Mouse (Mus musculus) activated CD4-positive, CD25-positive, alpha-beta regulatory T cell, adult 4 months (primary cell): Measurements from ENCODE around the gene Adora3. TPM values are rescaled to one million over a fixed set of nuclear protein-coding genes. Genes with fewer than 3 reads are reported as not detected.
"Not testable (repeated sequence)": the region's sequence is repeated elsewhere in the genome, so short reads cannot be mapped to it uniquely, and the experiment has no call there.

Experiments used
- ATAC-seq: one replicate; pipeline ENCODE4 v1.8.0; 2017
- polyA plus RNA-seq, 2 experiments: library from polyadenylated mRNA; unstranded; fragments of 100-300 nt; shearing (Covaris generic); gene quantifications; one replicate each; pipeline ENCODE4 v1.2.1; 2017

Gene Adora3
- polyA plus RNA-seq, 2 experiments from 2014 or later, result 0.71 TPM; not detected in 1

- no peak for ATAC-seq
Measured at GRCm38 (mm10) chr3:105904213-105904612, 33.6 kb downstream of the Adora3 start.

DNA sequence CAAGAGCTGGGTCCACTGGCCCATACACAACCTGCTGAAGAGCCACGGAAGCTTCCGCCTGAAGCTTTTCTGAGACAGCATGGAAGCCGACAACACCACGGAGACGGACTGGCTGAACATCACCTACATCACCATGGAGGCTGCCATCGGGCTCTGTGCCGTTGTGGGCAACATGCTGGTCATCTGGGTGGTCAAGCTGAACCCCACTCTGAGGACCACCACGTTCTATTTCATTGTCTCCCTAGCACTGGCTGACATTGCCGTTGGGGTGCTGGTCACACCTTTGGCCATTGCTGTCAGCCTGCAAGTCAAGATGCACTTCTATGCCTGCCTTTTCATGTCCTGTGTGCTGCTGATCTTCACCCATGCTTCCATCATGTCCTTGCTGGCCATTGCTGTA is 34.1 kb downstream of the Adora3 start:
- ATAC-seq, result no peak

- no peak for ATAC-seq
Measured at GRCm38 (mm10) chr3:105907956-105908655, 37.4 kb downstream of the Adora3 start.

- ATAC-seq, result no peak
Measured at GRCm38 (mm10) chr3:105908976-105909375, 38.3 kb downstream of the Adora3 start.

DNA sequence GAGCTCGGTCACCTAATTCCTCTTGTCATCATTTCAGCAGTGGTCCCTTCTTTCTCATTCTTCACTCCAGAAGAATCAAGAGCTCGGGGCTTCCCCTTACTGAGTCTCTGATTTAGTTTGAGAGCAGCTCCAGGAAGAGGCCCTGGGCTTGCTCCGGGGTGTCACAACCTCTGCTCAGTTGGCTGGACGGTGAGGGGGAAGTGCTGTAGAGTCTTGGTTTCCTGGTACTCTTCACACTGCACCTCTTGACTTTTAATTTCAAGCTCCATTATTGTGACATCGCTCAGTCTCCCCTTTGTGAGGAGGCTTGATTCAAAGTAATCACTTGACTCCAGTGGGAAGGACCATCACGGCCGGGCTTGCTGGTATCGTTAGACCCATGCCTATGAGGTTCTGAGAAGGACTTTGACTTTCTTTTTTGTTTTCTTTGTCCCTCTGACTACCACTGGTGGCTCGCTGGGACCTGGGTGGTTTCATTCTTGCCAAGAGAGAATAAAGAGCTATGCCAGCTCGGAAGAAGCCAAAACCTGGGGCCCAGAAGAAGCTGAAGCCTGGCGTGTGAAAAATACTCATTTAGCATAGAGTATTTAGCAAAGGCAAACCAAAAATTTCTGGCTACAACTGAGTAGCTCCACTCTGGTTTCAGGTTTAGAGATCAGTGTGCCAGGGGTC is 40.0 kb downstream of the Adora3 start:
- ATAC-seq, result peak; percentile 99

- no peak for ATAC-seq
Measured at GRCm38 (mm10) chr3:105912097-105912880, 41.6 kb downstream of the Adora3 start.

GRCm38 (mm10) chr3:105913839-105914681 is 43.4 kb downstream of the Adora3 start:
- ATAC-seq, result no peak

- ATAC-seq, result no peak
Measured at GRCm38 (mm10) chr3:105915281-105915680, 44.6 kb downstream of the Adora3 start.

- ATAC-seq, result not testable (repeated sequence)
Measured at GRCm38 (mm10) chr3:105916455-105916854, 45.8 kb downstream of the Adora3 start.

GRCm38 (mm10) chr3:105917656-105918354 is 47.1 kb downstream of the Adora3 start:
- ATAC-seq, result no peak

DNA sequence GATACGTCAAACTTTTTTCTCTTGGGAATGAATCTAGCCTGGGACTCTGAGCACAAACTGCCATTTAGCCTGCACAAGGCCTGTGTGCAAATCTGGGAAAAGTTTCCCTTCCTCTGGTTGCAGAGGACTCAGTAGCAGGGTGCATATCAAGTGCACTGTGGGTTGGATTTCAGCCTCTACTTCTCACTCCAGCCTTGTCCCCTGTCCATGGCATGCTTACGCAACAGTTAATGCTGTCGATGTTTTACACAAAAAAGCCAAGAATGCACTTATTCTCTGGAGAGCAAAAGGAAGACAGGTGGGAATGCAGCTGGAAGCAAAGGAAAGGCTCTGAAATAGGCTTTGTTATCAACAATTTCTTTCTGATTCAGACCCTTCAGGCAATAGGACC is 47.7 kb downstream of the Adora3 start:
- ATAC-seq, result no peak

- ATAC-seq, result not testable (repeated sequence)
Measured at GRCm38 (mm10) chr3:105920743-105921142, 50.1 kb downstream of the Adora3 start.

DNA sequence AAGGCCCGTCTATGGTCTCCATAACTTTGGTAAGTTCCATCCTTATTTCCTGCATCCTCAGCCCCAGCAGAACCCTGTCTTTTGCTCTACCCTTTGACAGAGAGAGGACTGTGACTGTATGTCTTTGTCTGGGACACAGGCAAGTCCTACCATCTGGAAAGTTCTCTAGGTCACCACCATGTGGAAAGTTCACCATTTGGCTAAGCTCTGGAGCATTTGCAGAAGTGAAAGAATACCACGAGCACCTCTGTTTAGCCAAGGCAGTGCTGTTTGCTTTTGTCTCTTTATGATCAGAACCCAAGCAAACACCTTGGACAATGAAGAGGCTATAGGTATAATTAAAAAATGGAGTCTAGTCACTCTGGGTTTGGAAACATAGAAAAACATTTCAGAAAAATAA is 51.3 kb downstream of the Adora3 start:
- ATAC-seq, result no peak

GRCm38 (mm10) chr3:105924616-105925015 is 54.0 kb downstream of the Adora3 start:
- no peak for ATAC-seq

GRCm38 (mm10) chr3:105927561-105928194 is 57.0 kb downstream of the Adora3 start:
- ATAC-seq, result no peak

DNA sequence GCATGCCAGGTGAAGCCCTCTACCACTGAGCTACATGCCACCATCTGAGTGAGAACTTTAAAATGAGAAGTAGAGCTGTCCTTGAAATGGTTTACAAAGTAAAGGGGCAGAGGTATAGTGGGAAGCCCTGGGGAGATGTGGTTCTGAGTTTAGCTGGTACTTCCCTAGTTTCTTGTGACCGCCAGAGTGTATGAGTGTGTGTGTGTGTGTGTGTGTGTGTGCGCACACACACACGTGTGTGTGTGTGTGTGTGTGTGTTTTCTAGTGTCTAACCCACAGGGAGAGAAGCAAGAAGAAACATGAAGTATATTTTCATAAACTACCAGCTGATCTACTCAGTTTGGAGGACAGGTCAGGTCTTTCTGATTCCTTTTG is 57.5 kb downstream of the Adora3 start:
- ATAC-seq, result no peak

DNA sequence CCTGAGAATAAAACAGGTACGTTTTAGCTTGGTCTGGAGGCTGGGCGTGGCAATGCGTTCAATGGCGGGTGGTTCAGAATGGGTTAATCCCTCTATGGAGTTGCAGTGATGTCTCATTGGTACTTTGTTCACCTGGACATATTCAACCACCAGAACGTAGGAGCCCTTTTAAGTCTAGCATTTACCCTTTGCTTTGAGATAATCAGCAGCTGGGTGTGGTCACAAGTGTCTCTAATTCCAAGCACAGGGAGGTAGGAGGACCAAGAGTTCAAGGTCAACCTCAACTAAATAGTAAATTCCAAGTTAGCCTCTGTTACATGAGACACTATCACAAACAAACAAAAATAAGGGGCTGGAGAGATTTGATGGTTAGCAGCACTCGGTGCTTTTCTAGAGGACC is 58.1 kb downstream of the Adora3 start:
- ATAC-seq, result no peak

DNA sequence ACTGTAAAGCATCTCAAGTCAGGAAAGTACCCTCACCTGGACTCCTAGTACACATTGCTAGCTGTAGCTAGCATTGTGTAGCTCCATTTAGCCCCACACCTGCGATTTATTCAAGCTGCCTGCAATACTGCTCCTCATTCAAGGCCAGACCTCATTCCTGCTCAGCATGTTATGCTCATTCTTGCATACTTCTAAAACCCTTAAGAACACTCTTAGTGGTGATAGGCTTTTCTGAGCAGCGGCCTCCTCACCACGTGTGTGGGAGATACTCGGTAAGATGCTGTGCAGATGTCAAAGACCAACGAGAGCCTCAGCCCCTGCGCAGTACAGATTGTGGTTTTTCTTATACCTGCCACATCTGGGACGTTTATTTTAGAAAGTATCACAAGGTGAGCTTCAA is 59.2 kb downstream of the Adora3 start:
- ATAC-seq, result no peak

GRCm38 (mm10) chr3:105931095-105931494 is 60.4 kb downstream of the Adora3 start:
- no peak for ATAC-seq

- ATAC-seq, result no peak
Measured at GRCm38 (mm10) chr3:105932240-105933071, 61.8 kb downstream of the Adora3 start, which contains the start of gene I830077J02Rik. Gene I830077J02Rik (minus strand): TSS chr3:105932664.
